Mouse (Mus musculus) limb, embryonic 13.5 days (tissue): ENCODE results near the gene Mmaa. TPM values are rescaled to one million over a fixed set of nuclear protein-coding genes. Genes with fewer than 3 reads are reported as not detected.

ENCODE experiments used
- ATAC-seq: fragments of 200-750 bp; cut with Nextera tagmentation; 2 replicates; pipeline ENCODE4 v1.8.0; 2017; ENCODE audit warnings: low read depth, moderate number of reproducible peaks, moderate TSS enrichment; ENCODE audit not compliant: low FRiP score
- H3K27ac ChIP-seq: fragments of 300-500 bp; sonication (generic); 2 replicates; pipeline ENCODE4 v1.5.1; 2015; ENCODE audit warnings: inconsistent platforms, mild to moderate bottlenecking, moderate library complexity
- H3K27me3 ChIP-seq: fragments of 300-500 bp; sonication (generic); 2 replicates; pipeline ENCODE4 v1.6.1; 2015; ENCODE audit warnings: mild to moderate bottlenecking, inconsistent platforms
- H3K36me3 ChIP-seq: fragments of 300-500 bp; sonication (generic); 2 replicates; pipeline ENCODE4 v1.6.1; 2015; ENCODE audit warnings: inconsistent platforms, mild to moderate bottlenecking, moderate library complexity
- H3K4me1 ChIP-seq: fragments of 300-500 bp; sonication (generic); 2 replicates; pipeline ENCODE4 v1.6.1; 2015; ENCODE audit warnings: inconsistent platforms
- H3K4me2 ChIP-seq: fragments of 300-500 bp; sonication (generic); replicated peaks from 2 replicates; pipeline ENCODE4 v1.6.1; 2015; ENCODE audit warnings: inconsistent platforms, mild to moderate bottlenecking, moderate library complexity
- H3K4me3 ChIP-seq: fragments of 300-500 bp; sonication (generic); 2 replicates; pipeline ENCODE4 v1.5.1; 2015; ENCODE audit warnings: moderate library complexity, mild to moderate bottlenecking, inconsistent platforms
- H3K9ac ChIP-seq: fragments of 300-500 bp; sonication (generic); 2 replicates; pipeline ENCODE4 v1.6.1; 2015; ENCODE audit warnings: mild to moderate bottlenecking, inconsistent platforms
- H3K9me3 ChIP-seq: fragments of 300-500 bp; sonication (generic); 2 replicates; pipeline ENCODE4 v1.6.1; 2016; ENCODE audit warnings: inconsistent platforms
- WGBS: fragments of 180-500 bp; shearing (Covaris S2); methylation state at CpG from one replicate; pipeline ENCODE4 v1.1.7; 2015; 5-methylcytosine and 5-hydroxymethylcytosine counted together
- polyA plus RNA-seq: library from polyadenylated mRNA; unstranded; fragments of >200 nt; fragmentation: Nextera tagmentation; extraction: Ambion mirVana; gene quantifications from 2 replicates; pipeline ENCODE4 v1.2.1, GENCODE M21; 2015

The Mmaa gene
- 19.3 and 21.3 TPM in 2 replicates for polyA plus RNA-seq

- Histone ChIP-seq H3K9ac (peak within 1 kb of the TSS; percentile 83), H3K27me3 (no peaks in the 10 kb centered on the region), H3K27ac (peak within 1 kb of the TSS; percentile 97), H3K4me3 (peak within 1 kb of the TSS; percentile 61), H3K4me1 (peaks cover 30% of the 10 kb centered on the region), H3K36me3 (no peaks in the 10 kb centered on the region), H3K4me2 (peak within 1 kb of the TSS; percentile 75), H3K9me3 (no peaks in the 10 kb centered on the region)
- peak; percentile 93 for ATAC-seq
- under 1% methylated on average over 74 of the region's 74 CpGs for WGBS
Measured at GRCm38 (mm10) chr8:79294610-79295275, at the start of gene Mmaa. TSS of gene Mmaa (minus strand) at chr8:79294937.

GRCm38 (mm10) chr8:79341236-79341635 lies 46.5 kb upstream of the Mmaa start:
- no peaks in the 10 kb centered on the region for H3K27me3 ChIP-seq
- no peak for ATAC-seq
- peaks cover 15% of the 10 kb centered on the region for H3K4me1 ChIP-seq
- H3K9ac ChIP-seq, result no peak overlapping the region
- no peaks in the 10 kb centered on the region for H3K9me3 ChIP-seq
- H3K4me2 ChIP-seq, result no peak overlapping the region
- peaks cover 76% of the 10 kb centered on the region for H3K36me3 ChIP-seq
- H3K4me3 ChIP-seq, result no peak overlapping the region
- no peak overlapping the region for H3K27ac ChIP-seq
- 85% methylated on average over 8 of the region's 8 CpGs for WGBS

GRCm38 (mm10) chr8:79339555-79339954 lies 44.8 kb upstream of the Mmaa start:
- Histone ChIP-seq H3K27me3 (no peaks in the 10 kb centered on the region), H3K4me2 (no peak overlapping the region), H3K9me3 (no peaks in the 10 kb centered on the region), H3K9ac (no peak overlapping the region), H3K4me1 (peaks cover 15% of the 10 kb centered on the region), H3K27ac (no peak overlapping the region), H3K4me3 (no peak overlapping the region), H3K36me3 (peaks cover 68% of the 10 kb centered on the region)
- WGBS, result 80% methylated on average over 9 of the region's 9 CpGs
- ATAC-seq, result no peak

GRCm38 (mm10) chr8:79338619-79339018 lies 43.9 kb upstream of the Mmaa start:
- Histone ChIP-seq H3K9me3 (peaks cover 2% of the 10 kb centered on the region; the same call in 1 of the 2 replicates), H3K4me1 (peaks cover 7% of the 10 kb centered on the region; the same call in 1 of the 2 replicates), H3K4me3 (no peak overlapping the region), H3K36me3 (peaks cover 69% of the 10 kb centered on the region), H3K27me3 (no peaks in the 10 kb centered on the region), H3K4me2 (no peak overlapping the region), H3K27ac (no peak overlapping the region), H3K9ac (no peak overlapping the region)
- ATAC-seq, result no peak
- 90% methylated on average over 10 of the region's 10 CpGs for WGBS

GRCm38 (mm10) chr8:79332109-79332900 lies 37.6 kb upstream of the Mmaa start:
- no peak for ATAC-seq
- 86% methylated on average over 22 of the region's 22 CpGs for WGBS
- Histone ChIP-seq H3K27ac (no peak overlapping the region), H3K4me1 (0 out of 2 replicates have a peak, but pooled peaks cover under 1% of the 10 kb centered on the region), H3K27me3 (no peaks in the 10 kb centered on the region), H3K9ac (no peak overlapping the region), H3K36me3 (peaks cover 12% of the 10 kb centered on the region), H3K4me2 (no peak overlapping the region), H3K9me3 (peaks cover 7% of the 10 kb centered on the region), H3K4me3 (no peak overlapping the region)

- WGBS, result 91% methylated on average over 2 of the region's 2 CpGs
- no peaks in the 10 kb centered on the region for H3K27me3 ChIP-seq
- peaks cover 4% of the 10 kb centered on the region; the same call in 1 of the 2 replicates for H3K4me1 ChIP-seq
- ATAC-seq, result no peak
- peaks cover 7% of the 10 kb centered on the region for H3K9me3 ChIP-seq
- no peak overlapping the region for H3K9ac ChIP-seq
- no peak overlapping the region for H3K4me3 ChIP-seq
- H3K36me3 ChIP-seq, result peaks cover 5% of the 10 kb centered on the region; the same call in 1 of the 2 replicates
- no peak overlapping the region for H3K4me2 ChIP-seq
- no peak overlapping the region for H3K27ac ChIP-seq
Measured at GRCm38 (mm10) chr8:79331571-79331970, 36.8 kb upstream of the Mmaa start.

DNA sequence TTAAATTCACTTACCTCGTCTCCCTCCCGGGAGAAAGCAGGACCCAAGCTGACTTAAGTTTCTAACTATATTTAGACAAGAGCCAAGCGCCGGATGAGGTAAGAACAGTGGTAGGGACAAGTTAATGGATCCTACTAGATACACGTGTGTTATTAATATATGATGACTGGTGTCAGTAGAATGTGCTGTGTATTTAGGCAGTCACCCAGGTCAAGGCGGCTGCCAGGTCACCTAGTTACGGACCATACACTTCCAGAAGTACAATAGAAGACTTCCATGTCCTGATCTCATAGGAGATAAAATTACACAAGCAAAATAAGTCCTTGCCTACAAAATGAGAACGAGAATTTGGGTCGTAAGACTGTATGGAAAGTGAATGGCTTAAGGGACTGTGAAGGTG lies 36.3 kb upstream of the Mmaa start:
- Histone ChIP-seq H3K4me3 (no peak overlapping the region), H3K9me3 (peaks cover 7% of the 10 kb centered on the region), H3K27me3 (no peaks in the 10 kb centered on the region), H3K4me1 (peaks cover 4% of the 10 kb centered on the region; the same call in 1 of the 2 replicates), H3K27ac (no peak overlapping the region), H3K4me2 (no peak overlapping the region), H3K9ac (no peak overlapping the region), H3K36me3 (peaks cover 5% of the 10 kb centered on the region; the same call in 1 of the 2 replicates)
- ATAC-seq, result no peak
- 61% methylated on average over 9 of the region's 9 CpGs for WGBS

DNA sequence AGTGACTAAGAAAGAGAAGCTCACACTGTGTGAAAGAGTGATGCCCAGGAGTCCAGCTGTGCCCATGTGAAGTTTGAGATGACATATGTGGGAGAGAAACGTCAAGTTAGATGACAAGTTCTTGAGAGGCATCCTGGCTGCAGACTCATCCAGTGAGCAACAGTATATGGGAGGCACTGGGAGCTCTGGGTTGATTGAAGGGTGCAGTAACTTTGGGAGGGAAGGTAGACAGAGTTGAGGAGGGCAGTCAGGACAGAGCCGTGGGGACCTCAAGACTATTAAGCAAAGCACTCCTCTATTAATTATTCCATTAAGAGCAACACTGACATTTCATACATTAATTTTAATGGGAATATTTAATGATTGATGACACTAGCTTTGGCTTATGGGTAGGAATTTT lies 35.0 kb upstream of the Mmaa start:
- Histone ChIP-seq H3K27me3 (no peaks in the 10 kb centered on the region), H3K9me3 (peaks cover 7% of the 10 kb centered on the region), H3K36me3 (peaks cover 5% of the 10 kb centered on the region; the same call in 1 of the 2 replicates), H3K4me2 (no peak overlapping the region), H3K9ac (no peak overlapping the region), H3K4me3 (no peak overlapping the region), H3K27ac (no peak overlapping the region), H3K4me1 (peaks cover 9% of the 10 kb centered on the region; the same call in 1 of the 2 replicates)
- ATAC-seq, result no peak
- WGBS, result 85% methylated on average over 2 of the region's 2 CpGs

DNA sequence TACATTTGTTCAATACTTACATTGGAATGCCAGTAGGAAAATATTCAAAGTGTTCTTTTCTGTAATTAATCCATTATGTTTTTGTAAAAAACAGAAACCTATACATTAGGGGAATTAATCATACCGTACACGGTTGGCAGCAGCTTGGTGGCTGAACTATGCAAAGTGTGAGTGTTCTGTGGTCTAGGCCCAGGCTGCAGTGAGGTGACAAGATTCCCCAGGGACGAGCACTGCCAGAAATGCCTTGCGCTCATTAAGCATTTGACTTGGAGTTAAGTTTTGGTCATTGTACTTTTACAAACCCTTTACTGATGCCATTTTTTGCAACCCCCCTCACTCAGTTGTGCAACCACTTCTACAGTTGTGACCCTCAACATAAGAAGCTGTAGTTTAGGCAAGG lies 34.4 kb upstream of the Mmaa start:
- H3K4me1 ChIP-seq, result peaks cover 11% of the 10 kb centered on the region; the same call in 1 of the 2 replicates
- no peak for ATAC-seq
- WGBS, result 78% methylated on average over 4 of the region's 4 CpGs
- H3K9me3 ChIP-seq, result peaks cover 7% of the 10 kb centered on the region
- no peak overlapping the region for H3K4me2 ChIP-seq
- H3K27ac ChIP-seq, result no peak overlapping the region
- H3K36me3 ChIP-seq, result peaks cover 5% of the 10 kb centered on the region; the same call in 1 of the 2 replicates
- no peaks in the 10 kb centered on the region for H3K27me3 ChIP-seq
- H3K9ac ChIP-seq, result no peak overlapping the region
- no peak overlapping the region for H3K4me3 ChIP-seq

DNA sequence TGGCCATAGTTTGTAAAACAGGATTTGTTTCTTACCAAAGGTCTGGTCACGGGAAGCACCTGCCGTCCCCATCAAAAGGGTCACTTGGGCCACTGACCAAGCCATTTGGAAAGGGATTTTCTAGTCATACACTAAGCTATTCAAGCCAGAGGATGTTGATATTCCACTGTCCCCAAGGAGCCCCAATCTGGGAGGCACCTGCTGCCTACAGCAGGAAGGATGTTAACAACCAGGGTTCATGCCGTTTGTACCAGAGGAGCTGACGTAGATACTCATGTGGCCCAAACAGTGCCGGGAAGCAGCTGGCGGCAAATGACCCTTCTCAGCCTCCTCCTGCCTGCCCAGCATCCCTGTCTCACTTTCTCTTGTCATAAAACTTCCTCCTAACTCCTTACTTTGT lies 30.8 kb upstream of the Mmaa start:
- no peaks in the 10 kb centered on the region for H3K36me3 ChIP-seq
- no peak overlapping the region for H3K9ac ChIP-seq
- H3K4me1 ChIP-seq, result peaks cover 22% of the 10 kb centered on the region
- no peaks in the 10 kb centered on the region for H3K27me3 ChIP-seq
- no peak for ATAC-seq
- H3K4me3 ChIP-seq, result no peak overlapping the region
- no peaks in the 10 kb centered on the region for H3K9me3 ChIP-seq
- H3K27ac ChIP-seq, result no peak overlapping the region
- WGBS, result 65% methylated on average over 6 of the region's 6 CpGs
- H3K4me2 ChIP-seq, result 0 out of 2 replicates have a peak overlapping the region, but pooled peaks have one; percentile 3

DNA sequence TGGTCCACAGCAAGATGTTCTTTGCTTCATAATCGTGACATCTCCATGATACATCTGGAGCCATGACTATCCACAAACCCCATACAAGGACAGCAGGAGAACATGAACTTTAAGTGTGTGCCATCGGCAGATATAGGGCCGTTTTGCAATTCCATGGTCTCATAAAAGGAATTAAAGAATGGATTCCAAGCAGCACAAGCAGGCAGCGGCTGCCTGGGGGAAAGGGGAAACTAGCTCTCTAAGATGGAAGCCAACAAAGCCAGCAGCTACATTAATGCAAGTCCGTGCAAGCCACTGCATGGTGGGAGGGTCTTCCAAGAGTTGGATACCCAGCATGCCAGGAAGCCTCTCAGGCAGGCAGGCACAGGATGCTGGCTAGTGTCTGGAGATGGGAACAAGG lies 30.2 kb upstream of the Mmaa start:
- H3K27me3 ChIP-seq, result no peaks in the 10 kb centered on the region
- H3K4me3 ChIP-seq, result no peak overlapping the region
- peaks cover 22% of the 10 kb centered on the region for H3K4me1 ChIP-seq
- peak overlapping the region; percentile 3; the same call in 1 of the 2 replicates for H3K4me2 ChIP-seq
- peak overlapping the region; percentile 6; the same call in 1 of the 2 replicates for H3K27ac ChIP-seq
- WGBS, result 56% methylated on average over 5 of the region's 5 CpGs
- H3K9me3 ChIP-seq, result no peaks in the 10 kb centered on the region
- H3K36me3 ChIP-seq, result no peaks in the 10 kb centered on the region
- H3K9ac ChIP-seq, result no peak overlapping the region
- no peak for ATAC-seq

GRCm38 (mm10) chr8:79324036-79324435 lies 29.3 kb upstream of the Mmaa start:
- no peak overlapping the region for H3K9ac ChIP-seq
- no peak overlapping the region for H3K4me2 ChIP-seq
- no peaks in the 10 kb centered on the region for H3K36me3 ChIP-seq
- ATAC-seq, result no peak
- H3K9me3 ChIP-seq, result no peaks in the 10 kb centered on the region
- H3K27me3 ChIP-seq, result no peaks in the 10 kb centered on the region
- no peak overlapping the region for H3K27ac ChIP-seq
- peaks cover 22% of the 10 kb centered on the region for H3K4me1 ChIP-seq
- H3K4me3 ChIP-seq, result no peak overlapping the region
- 37% methylated on average over 3 of the region's 3 CpGs for WGBS
